Mouse (Mus musculus) retina, postnatal 7 days (tissue): ENCODE data around the gene Yod1.

Experiments
- DNase-seq: peaks from one replicate; pipeline ENCODE4 v3.0.0-alpha.2; 2012; ENCODE audit warnings: low read depth, low spot score

Yod1 gene

DNA sequence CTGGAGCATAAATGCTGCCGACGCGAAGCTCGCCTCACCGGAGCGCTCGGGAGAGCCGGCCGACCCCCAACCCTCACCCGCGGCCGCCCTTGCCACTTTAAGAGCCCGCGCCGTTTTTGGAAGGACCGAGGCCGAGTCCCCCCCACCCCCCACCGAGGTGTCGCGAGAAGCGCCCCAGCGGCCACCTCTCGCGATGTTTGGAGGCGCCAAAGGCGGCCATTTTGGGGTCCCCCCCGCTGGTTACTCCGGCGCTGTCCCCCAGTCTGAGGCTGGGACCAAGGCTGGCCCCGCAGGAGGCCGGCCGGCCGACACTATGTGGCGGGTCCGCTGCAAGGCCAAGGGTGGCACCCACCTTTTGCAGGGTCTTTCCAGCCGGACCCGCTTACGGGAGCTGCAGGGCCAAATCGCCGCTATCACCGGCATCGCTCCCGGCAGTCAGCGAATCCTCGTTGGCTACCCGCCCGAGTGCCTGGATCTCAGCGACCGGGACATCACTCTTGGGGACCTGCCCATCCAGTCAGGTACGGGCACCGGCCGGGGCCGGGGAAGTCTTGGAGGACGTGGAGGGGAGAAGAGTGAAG, at the start of gene Yod1:
Gene Yod1, plus strand, starts transcription at position 37 of the 581 bp plus-strand sequence.
- peak; percentile 88 for DNase-seq

GRCm38 (mm10) chr1:130678551-130678950, 38.6 kb upstream of the Yod1 start:
- DNase-seq, result no peak

- DNase-seq, result no peak
Measured at GRCm38 (mm10) chr1:130681075-130681474, 36.1 kb upstream of the Yod1 start.

DNA sequence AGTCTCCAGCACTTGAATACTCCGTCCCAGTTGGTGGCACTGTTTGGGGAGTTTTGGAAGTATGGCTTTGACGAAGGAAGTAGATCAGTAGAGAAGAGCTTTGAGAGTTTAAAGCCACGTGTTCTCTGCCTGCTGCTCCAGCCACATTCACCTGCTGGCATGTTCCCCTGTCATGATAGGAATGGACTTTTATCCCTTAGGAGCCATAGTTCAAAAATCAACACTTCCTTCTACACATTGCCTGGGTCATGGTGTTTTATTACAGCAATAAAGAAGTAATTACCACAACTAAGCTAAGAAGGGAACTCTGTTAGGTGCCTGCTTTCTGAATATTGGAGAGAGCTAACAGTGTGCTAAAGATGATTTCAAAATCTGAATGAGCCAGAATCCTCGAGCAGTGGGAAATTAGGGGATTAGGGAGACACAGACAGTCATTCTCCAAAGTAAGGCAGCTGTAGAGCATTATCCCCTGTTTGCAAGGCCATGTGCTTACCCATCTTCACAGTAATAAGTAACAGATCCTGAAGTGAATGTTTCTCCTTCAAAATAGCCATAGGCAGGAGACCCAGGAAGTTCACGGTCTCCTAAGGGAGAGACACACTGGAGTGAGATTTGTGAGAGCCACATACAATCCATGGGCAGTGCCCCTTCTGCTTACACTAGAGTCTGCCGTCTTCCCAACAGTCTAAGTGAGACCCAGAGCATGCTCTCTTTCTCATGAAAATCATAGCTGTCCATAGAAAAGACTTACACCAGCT, 35.3 kb upstream of the Yod1 start:
- no peak for DNase-seq

- DNase-seq, result no peak
Measured at GRCm38 (mm10) chr1:130683905-130684304, 33.2 kb upstream of the Yod1 start.

GRCm38 (mm10) chr1:130698601-130699000, 18.5 kb upstream of the Yod1 start:
- DNase-seq, result no peak

DNA sequence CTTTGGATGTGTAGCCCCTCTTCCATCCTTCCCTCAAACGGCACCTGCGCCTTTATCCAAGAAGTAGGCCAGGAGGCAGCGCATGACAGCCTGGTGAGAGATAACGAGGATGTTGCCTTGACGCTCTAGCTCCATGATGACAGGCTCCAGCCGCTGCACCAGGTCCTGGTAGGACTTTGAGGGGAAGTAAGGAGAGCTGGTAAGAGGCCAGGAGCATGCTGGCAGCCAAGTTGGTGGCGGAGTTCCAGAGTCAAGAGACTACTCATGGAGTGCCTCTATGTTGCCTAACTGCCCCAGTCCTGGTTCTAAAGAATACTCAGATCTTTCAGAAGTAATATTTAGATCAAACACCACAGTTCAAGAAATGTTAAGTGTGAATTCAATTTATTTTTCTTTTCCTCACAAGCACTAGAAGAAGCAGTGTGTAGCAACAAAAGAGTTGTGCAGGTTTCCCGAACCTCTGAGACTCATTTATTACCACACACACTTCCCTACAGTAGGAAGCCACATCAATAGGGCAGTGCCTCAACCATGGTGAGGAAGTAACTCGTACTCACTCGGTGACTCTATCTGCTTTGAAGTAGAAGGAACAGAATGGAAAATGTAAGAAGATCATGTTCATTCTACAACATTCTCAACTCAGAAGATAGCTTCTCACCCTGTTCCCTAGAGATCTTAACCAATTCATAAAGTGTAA, 17.0 kb upstream of the Yod1 start:
- DNase-seq, result no peak

DNA sequence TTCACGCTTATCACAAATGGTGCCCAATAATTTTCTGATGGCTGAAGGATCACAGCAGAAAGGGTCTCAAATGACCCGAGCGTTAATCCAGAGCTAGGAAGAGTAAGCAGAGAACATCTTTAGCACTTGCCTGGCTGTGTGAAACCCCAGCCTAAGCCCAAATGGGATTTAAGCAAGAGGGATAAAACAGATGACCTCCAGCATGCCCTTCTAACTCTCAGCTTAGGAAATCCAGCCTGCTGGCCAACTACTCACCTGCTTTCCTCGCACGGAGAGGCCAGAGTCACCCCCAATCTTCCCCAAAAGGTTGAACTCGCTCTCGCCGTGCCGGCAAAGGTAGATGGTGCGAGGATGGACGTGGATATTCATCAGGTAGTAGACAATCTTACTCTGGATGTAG, 15.2 kb upstream of the Yod1 start:
- DNase-seq, result no peak

- no peak for DNase-seq
Measured at GRCm38 (mm10) chr1:130703613-130704012, 13.5 kb upstream of the Yod1 start.

GRCm38 (mm10) chr1:130710283-130711080, 6.6 kb upstream of the Yod1 start:
- no peak for DNase-seq

GRCm38 (mm10) chr1:130714046-130714445, 3.1 kb upstream of the Yod1 start:
- DNase-seq, result no peak

- DNase-seq, result peak; percentile 90
Measured at GRCm38 (mm10) chr1:130715561-130716217, 1.4 kb upstream of the Yod1 start, which contains the start of gene Gm29427. Gene Gm29427, minus strand, starts transcription at chr1:130715799.

DNA sequence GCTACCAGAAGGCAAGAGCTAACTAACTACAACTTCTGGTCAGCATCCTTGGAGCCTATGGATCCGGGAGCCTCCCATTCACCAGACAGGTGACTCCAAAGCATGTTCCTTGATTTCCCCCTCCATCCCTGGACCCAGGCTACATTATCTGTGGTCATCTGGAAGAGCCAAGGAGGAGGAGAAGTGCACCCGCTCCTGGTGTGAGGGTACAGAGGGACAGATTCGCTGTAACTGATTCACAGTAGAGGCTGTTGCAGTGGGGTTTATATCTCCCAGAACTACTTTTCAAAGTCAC, 962 bp upstream of the Yod1 start:
- no peak for DNase-seq

DNA sequence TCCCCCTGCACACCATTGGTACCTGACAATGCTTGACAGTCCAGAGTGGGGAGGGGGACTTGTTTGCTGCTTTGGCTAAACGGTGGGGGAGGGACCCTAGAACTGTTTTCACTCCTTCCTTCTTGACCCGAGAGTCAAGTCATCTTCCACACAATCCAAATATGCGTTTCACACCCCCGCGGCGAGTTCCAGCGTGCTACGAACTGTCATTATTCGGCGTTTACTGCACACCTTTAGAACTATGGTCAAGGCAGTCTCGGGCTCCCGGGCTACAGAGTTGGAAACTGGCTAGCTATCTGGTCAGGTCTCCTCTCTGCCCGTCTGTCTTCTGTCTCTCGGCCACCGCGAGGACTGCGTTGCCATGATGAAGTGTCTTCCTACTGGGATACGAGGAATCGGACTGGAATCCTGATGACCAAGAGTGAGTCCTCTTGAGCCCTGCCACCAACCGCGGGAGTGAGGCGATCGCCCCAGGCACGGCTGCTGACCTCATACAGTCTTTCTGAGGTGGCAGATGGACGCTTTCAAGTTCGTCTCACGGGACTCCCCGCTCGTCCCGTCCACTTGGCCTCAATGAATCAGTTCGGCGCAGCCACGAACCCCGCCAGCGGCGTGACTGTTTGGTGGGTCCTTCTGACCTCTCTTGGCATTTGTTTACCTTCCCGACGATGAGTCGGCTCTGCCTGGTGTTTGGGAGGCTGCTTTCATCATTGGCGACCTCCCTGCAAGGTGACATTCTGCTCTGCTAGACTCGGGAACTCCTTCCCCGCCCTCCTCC, 425 bp upstream of the Yod1 start:
- no peak for DNase-seq

DNA sequence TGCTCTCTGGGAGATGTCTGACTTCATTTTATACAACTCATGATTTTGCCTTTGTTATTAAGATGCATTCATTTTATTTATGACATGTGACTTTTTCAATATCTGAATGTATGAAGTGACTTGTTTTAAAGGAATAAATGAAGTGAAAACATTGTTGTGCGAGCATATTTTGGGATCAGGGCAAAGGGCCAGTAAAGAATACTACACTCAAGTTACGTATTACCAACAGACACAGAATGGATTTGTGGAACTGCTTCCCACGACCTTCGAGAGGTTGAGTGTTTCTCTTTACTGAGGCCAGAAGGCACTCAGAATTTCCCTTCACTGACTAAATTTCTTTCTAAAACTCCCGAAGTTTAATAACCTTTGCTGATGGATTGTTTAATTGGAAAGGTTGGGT, 7.1 kb downstream of the Yod1 start:
- DNase-seq, result no peak

DNA sequence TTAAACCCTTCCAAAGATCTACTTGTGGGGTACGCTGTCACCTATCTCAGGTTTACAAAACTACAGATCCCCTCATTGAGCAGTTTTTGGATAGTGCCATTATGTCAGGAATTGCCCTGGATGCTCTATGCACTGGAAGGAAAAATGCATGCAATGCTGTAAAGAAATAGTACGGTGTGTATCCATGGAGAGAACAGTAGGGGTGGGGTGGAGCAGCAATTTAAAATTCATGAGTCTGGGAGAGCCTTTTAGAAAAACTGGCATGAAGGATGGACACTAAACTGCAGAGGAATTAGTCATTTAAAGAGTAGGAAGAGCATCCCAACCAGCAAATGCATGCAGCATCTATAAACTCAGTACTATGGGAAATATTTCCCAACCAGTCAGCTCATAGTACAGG, 9.3 kb downstream of the Yod1 start:
- no peak for DNase-seq

GRCm38 (mm10) chr1:130728070-130728469, 10.9 kb downstream of the Yod1 start:
- no peak for DNase-seq

DNA sequence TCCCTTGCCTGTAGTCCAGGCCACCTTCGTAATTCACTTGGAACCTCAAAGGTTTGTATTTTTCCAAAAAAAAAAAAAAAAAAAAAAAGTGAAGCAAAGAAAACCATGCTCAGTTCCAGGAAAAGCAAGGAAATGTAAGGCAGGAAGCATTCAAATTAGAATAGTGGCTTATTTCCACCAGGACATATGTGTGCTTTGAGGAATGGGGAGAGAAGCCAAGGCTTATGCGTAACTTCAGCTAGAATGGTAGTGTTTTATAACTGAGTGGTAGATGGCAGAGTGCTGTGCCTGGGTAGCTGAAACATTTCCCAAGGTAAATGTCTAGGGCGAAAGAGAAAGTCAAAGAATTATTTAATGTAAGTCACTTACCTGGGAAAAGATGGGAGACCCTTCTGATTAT, 11.6 kb downstream of the Yod1 start:
- DNase-seq, result no peak

GRCm38 (mm10) chr1:130729153-130729552, 12.0 kb downstream of the Yod1 start, which contains the start of gene Pfkfb2:
Gene Pfkfb2, minus strand, starts transcription at chr1:130729253.
- DNase-seq, result no peak

- no peak for DNase-seq
Measured at GRCm38 (mm10) chr1:130731741-130732337, 14.7 kb downstream of the Yod1 start, which contains the start of gene AA986860. Gene AA986860, plus strand, starts transcription at chr1:130731976.
